Mouse (Mus musculus): ENCODE results near the gene Ift20. TPM values are rescaled to one million over a fixed set of nuclear protein-coding genes. Genes with fewer than 3 reads are reported as not detected.

Ift20 gene
- polyA plus RNA-seq, 1 experiment from 2014 or later, result 124 TPM

DNA sequence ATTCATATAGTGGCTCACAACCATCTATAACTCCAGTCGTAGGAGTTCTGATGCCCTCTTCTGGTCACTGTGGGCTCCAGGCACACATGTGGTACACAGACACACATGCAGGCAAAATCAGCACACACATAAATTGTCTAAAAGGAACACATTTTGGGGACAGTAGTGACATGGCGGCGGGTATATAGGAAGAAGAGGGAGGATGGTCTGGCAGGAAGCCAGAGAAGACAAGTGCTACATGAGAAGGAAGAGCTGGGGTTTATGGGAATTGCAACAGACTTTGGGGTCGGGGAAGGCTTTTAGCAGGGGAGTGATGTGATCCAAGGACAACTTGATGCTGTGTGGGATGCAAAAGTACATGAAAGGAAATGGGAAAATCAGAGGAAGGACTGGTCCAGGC is 1.6 kb upstream of the Ift20 start:
- no peak overlapping the region for H3K27ac ChIP-seq (ENCODE audit: low read depth, low read length)
- peaks cover 18% of the 10 kb centered on the region for H3K4me1 ChIP-seq (ENCODE audit: control insufficient read depth, insufficient read depth, low read length)
- H3K36me3 ChIP-seq (ENCODE audit: control insufficient read depth, insufficient read depth, low read length), result peaks cover 4% of the 10 kb centered on the region; the same call in 1 of the 2 replicates
- 94% methylated on average over 4 of the region's 4 CpGs for WGBS
- no peaks in the 10 kb centered on the region for H3K27me3 ChIP-seq (ENCODE audit: control insufficient read depth, insufficient read depth, low read length)
- peak overlapping the region; percentile 83 for H3K4me2 ChIP-seq (ENCODE audit: low read depth, low read length)
- ATAC-seq (ENCODE audit: low read depth), result no peak
- no peaks in the 10 kb centered on the region for H3K9me3 ChIP-seq (ENCODE audit: control insufficient read depth, low read length)
- H3K9ac ChIP-seq (replicated peaks; ENCODE audit: low read depth, low read length), result peak overlapping the region; percentile 63; the same call in 1 of the 2 replicates
- H3K4me3 ChIP-seq (ENCODE audit: low read depth, low read length), result peak overlapping the region; percentile 66

DNA sequence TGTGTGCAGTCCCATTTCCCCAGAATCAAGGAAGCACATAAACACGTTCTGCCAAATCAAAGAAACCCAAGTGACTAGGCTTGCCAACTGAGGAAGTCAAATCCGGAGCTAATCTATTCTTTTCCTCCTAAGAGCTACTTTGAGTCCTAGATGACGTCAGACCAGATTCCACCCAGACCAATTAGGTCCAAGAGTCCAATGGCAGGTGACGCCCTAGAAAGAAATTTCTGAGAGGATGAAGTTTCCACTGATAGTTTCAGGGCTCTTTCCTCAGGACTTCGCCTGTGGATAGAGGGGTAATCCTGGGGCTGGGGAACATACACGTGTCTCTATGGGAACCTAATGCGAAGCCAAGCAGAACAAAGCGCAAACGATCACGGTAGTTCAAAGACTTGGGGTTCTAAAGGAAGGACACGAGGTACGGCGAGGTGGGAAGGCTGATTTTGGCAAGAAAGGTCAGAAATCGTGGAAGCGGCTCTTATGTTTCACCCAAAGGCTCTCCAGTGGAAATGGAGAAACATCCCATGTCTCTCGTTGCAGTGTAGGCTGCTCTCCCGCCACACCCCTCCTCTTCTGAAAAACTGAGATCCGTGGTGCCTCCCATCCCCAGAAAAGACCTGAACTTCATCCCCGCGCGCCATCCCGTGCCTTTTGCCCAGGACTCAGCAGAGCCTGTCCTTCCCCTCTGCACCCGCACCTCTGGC is 633 bp upstream of the Ift20 start:
- Histone ChIP-seq H3K4me1 (ENCODE audit: control insufficient read depth, insufficient read depth, low read length) (peaks cover 18% of the 10 kb centered on the region), H3K9me3 (ENCODE audit: control insufficient read depth, low read length) (no peaks in the 10 kb centered on the region), H3K4me2 (ENCODE audit: low read depth, low read length) (peak overlapping the region; percentile 83), H3K27ac (ENCODE audit: low read depth, low read length) (peak overlapping the region; percentile 87), H3K27me3 (ENCODE audit: control insufficient read depth, insufficient read depth, low read length) (no peaks in the 10 kb centered on the region), H3K9ac (replicated peaks; ENCODE audit: low read depth, low read length) (peak overlapping the region; percentile 63), H3K4me3 (ENCODE audit: low read depth, low read length) (peak overlapping the region; percentile 66), H3K36me3 (ENCODE audit: control insufficient read depth, insufficient read depth, low read length) (peaks cover 7% of the 10 kb centered on the region; the same call in 1 of the 2 replicates)
- WGBS, result under 1% methylated on average over 23 of the region's 23 CpGs
- ATAC-seq (ENCODE audit: low read depth), result peak; percentile 11

DNA sequence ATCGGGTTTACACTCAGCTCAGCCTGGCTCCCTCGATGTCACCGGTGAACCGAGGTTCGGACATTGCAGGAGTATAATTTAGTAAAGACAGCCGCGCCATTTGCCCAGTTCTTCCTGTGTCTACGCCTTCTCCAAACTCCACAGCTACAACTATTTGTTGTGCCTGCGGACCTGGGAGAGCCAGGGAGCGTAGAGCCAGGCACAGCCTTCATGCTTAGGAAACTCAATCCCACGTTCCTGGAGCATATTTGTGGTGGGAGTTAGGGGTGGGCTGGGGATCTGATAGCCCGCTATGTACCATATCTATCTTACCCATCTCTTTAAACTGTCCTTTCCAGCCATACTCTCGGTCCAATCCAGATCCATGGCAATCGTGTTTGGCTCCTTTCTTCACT is 526 bp downstream of the Ift20 start:
- no peaks in the 10 kb centered on the region for H3K9me3 ChIP-seq (ENCODE audit: control insufficient read depth, low read length)
- WGBS, result 3% methylated on average over 14 of the region's 14 CpGs
- no peaks in the 10 kb centered on the region for H3K27me3 ChIP-seq (ENCODE audit: control insufficient read depth, insufficient read depth, low read length)
- peaks cover 18% of the 10 kb centered on the region for H3K4me1 ChIP-seq (ENCODE audit: control insufficient read depth, insufficient read depth, low read length)
- H3K4me3 ChIP-seq (ENCODE audit: low read depth, low read length), result peak overlapping the region; percentile 66
- H3K4me2 ChIP-seq (ENCODE audit: low read depth, low read length), result peak overlapping the region; percentile 75
- H3K9ac ChIP-seq (replicated peaks; ENCODE audit: low read depth, low read length), result peak overlapping the region; percentile 72
- H3K27ac ChIP-seq (ENCODE audit: low read depth, low read length), result peak overlapping the region; percentile 80
- peaks cover 13% of the 10 kb centered on the region; the same call in 1 of the 2 replicates for H3K36me3 ChIP-seq (ENCODE audit: control insufficient read depth, insufficient read depth, low read length)
- ATAC-seq (ENCODE audit: low read depth), result peak; percentile 16; the same call in 1 of the 2 replicates

DNA sequence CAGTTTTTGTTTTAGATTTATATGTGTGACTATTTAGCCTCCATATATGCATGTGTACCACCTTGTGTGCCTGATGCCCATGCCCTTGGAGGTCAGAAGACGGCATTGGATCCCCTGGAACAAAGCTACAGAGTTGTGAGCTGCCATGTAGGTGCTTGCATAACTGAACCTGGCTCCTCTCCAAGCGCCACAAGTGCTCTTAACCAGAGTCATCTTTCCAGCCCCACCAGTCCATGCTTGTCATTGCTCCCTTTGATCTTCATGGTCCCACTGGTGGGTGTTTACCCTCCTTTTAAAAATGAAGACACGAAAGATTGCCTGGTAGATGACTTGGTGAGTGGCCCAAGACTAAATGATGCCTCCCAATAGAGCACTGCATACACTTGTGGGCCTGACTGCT is 4.2 kb downstream of the Ift20 start:
- H3K4me3 ChIP-seq (ENCODE audit: low read depth, low read length), result no peak overlapping the region
- H3K27ac ChIP-seq (ENCODE audit: low read depth, low read length), result no peak overlapping the region
- peaks cover 18% of the 10 kb centered on the region; the same call in 1 of the 2 replicates for H3K36me3 ChIP-seq (ENCODE audit: control insufficient read depth, insufficient read depth, low read length)
- no peak overlapping the region for H3K9ac ChIP-seq (replicated peaks; ENCODE audit: low read depth, low read length)
- no peaks in the 10 kb centered on the region for H3K9me3 ChIP-seq (ENCODE audit: control insufficient read depth, low read length)
- peaks cover 10% of the 10 kb centered on the region; the same call in 1 of the 2 replicates for H3K4me1 ChIP-seq (ENCODE audit: control insufficient read depth, insufficient read depth, low read length)
- 87% methylated on average over 3 of the region's 3 CpGs for WGBS
- no peaks in the 10 kb centered on the region for H3K27me3 ChIP-seq (ENCODE audit: control insufficient read depth, insufficient read depth, low read length)
- no peak overlapping the region for H3K4me2 ChIP-seq (ENCODE audit: low read depth, low read length)
- ATAC-seq (ENCODE audit: low read depth), result no peak

DNA sequence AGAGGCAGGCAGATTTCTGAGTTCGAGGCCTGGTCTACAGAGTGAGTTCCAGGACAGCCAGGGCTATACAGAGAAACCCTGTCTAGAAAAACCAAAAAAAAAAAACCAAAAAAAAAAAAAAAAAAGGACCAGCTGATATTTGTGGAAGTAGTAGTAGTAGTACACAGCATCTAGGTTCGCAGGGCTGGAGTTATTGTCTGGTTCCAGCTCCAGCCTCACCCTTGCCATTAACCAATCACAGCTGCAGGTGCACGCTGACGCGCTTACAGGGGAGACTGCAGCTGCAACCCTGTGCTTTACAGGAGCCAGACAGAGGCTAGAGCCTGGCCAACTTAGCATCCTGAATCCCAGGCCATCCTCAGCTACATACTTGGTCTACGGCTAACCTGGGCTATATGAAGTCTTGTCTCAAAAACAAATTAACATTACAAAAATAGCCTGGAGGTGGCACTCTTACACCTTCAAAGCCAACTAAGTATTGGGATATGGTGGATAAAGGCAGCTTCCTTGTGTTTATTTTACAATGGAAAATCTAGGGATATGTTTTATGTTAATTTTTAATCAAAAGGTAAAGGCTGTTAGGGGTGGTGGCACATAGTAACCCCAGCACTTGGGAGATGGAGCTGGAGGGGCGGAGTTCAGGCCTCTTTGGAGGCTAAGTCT is 8.4 kb downstream of the Ift20 start:
- H3K4me1 ChIP-seq (ENCODE audit: control insufficient read depth, insufficient read depth, low read length), result peaks cover 7% of the 10 kb centered on the region
- no peak for ATAC-seq (ENCODE audit: low read depth)
- no peak overlapping the region for H3K9ac ChIP-seq (replicated peaks; ENCODE audit: low read depth, low read length)
- peaks cover 13% of the 10 kb centered on the region; the same call in 1 of the 2 replicates for H3K36me3 ChIP-seq (ENCODE audit: control insufficient read depth, insufficient read depth, low read length)
- no peak overlapping the region for H3K4me3 ChIP-seq (ENCODE audit: low read depth, low read length)
- no peaks in the 10 kb centered on the region for H3K27me3 ChIP-seq (ENCODE audit: control insufficient read depth, insufficient read depth, low read length)
- 98% methylated on average over 7 of the region's 7 CpGs for WGBS
- no peak overlapping the region for H3K27ac ChIP-seq (ENCODE audit: low read depth, low read length)
- H3K9me3 ChIP-seq (ENCODE audit: control insufficient read depth, low read length), result no peaks in the 10 kb centered on the region
- H3K4me2 ChIP-seq (ENCODE audit: low read depth, low read length), result no peak overlapping the region

DNA sequence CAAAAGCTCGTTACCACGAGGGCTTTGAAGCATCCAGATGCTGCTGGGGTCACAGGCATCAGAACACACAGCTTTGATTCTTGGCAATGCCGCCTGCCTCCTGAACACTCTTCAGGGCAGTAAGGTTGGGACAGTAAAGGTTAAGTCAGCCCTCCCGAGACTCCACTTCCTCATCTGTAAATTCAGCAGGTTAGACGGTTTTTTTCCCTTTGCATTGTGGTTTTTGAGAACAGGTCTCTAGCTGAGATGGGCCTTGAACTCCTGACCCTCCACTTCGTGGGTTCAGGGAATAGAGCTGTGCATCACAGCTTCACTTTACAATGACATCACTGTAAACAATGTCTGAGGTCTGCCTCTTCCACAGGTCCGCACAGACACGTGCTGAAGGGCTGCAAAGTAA is 9.0 kb downstream of the Ift20 start:
- Histone ChIP-seq H3K4me3 (ENCODE audit: low read depth, low read length) (no peak overlapping the region), H3K9ac (replicated peaks; ENCODE audit: low read depth, low read length) (no peak overlapping the region), H3K9me3 (ENCODE audit: control insufficient read depth, low read length) (no peaks in the 10 kb centered on the region), H3K27me3 (ENCODE audit: control insufficient read depth, insufficient read depth, low read length) (no peaks in the 10 kb centered on the region), H3K4me2 (ENCODE audit: low read depth, low read length) (no peak overlapping the region), H3K36me3 (ENCODE audit: control insufficient read depth, insufficient read depth, low read length) (peaks cover 13% of the 10 kb centered on the region; the same call in 1 of the 2 replicates), H3K4me1 (ENCODE audit: control insufficient read depth, insufficient read depth, low read length) (peaks cover 12% of the 10 kb centered on the region), H3K27ac (ENCODE audit: low read depth, low read length) (no peak overlapping the region)
- WGBS, result 83% methylated on average over 8 of the region's 8 CpGs
- ATAC-seq (ENCODE audit: low read depth), result no peak

DNA sequence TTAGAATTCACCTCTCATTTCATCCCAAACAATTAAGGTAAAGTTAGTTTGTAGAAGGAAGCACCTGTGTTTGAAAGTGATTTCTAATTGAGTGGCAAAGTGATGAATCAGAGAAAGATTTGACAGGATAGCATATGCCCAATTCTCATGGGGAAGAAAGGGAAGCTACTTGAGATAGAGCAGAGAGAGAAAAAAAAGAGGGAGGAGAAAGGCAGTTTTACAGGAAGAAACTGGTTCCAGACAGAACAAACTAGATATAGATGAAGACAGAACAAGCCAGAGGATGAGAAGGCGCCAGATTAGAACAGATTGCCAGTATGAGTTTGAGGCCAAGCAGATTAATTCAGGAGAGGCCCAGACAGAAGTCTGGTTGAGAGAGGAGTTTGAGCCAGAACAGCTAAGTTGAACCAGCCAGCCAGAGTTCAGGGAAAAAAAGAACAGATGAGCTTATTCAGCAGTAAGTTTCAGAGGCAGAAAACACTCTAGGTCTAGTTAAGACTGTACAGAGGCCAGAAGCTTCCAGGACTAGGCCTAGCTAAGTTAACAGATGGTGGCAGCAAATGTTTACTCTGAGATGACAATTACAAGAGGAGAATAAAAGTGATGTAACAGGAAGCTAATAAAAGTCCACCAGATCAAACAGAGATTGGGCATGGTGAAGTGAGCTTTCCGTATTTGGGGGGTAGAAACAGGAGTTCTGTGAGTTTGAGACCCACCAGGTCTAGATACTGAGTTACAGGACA is 11.7 kb downstream of the Ift20 start:
- Histone ChIP-seq H3K27me3 (ENCODE audit: control insufficient read depth, insufficient read depth, low read length) (no peaks in the 10 kb centered on the region), H3K27ac (ENCODE audit: low read depth, low read length) (no peak overlapping the region), H3K4me3 (ENCODE audit: low read depth, low read length) (no peak overlapping the region), H3K9ac (replicated peaks; ENCODE audit: low read depth, low read length) (no peak overlapping the region), H3K4me1 (ENCODE audit: control insufficient read depth, insufficient read depth, low read length) (peaks cover 12% of the 10 kb centered on the region), H3K36me3 (ENCODE audit: control insufficient read depth, insufficient read depth, low read length) (0 out of 2 replicates have a peak, but pooled peaks cover 2% of the 10 kb centered on the region), H3K9me3 (ENCODE audit: control insufficient read depth, low read length) (no peaks in the 10 kb centered on the region), H3K4me2 (ENCODE audit: low read depth, low read length) (no peak overlapping the region)
- WGBS, result 85% methylated on average over 2 of the region's 2 CpGs
- ATAC-seq (ENCODE audit: low read depth), result no peak

DNA sequence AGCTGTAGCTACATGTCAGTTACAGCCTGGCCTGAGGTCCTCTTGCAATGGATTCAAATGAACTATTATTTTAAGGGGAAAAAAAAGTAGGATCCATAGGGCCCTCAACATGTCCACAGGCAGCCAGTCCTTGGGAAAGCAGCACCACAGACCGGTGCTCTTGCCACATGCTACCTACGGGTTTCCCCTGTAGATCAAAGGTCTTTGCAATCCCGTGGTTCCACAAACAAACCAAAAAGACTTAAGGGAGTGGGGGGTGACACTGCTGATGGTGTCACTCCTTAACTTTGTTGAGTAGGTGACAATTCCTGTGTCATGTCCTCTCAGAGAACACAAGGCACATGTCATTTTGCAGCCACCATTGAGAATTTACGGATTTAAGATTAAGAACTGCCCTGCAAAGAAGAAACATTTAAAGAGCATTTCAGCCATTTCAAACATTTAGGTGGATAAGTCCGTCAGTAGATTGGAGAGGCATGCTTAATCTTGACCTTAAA is 13.4 kb downstream of the Ift20 start:
- peak overlapping the region; percentile 85 for H3K4me2 ChIP-seq (ENCODE audit: low read depth, low read length)
- 17% methylated on average over 5 of the region's 5 CpGs for WGBS
- no peaks in the 10 kb centered on the region for H3K9me3 ChIP-seq (ENCODE audit: control insufficient read depth, low read length)
- no peaks in the 10 kb centered on the region for H3K36me3 ChIP-seq (ENCODE audit: control insufficient read depth, insufficient read depth, low read length)
- H3K27ac ChIP-seq (ENCODE audit: low read depth, low read length), result no peak overlapping the region
- peak overlapping the region; percentile 56 for H3K4me3 ChIP-seq (ENCODE audit: low read depth, low read length)
- H3K4me1 ChIP-seq (ENCODE audit: control insufficient read depth, insufficient read depth, low read length), result peaks cover 12% of the 10 kb centered on the region
- H3K27me3 ChIP-seq (ENCODE audit: control insufficient read depth, insufficient read depth, low read length), result no peaks in the 10 kb centered on the region
- ATAC-seq (ENCODE audit: low read depth), result no peak
- peak overlapping the region; percentile 68; the same call in 1 of the 2 replicates for H3K9ac ChIP-seq (replicated peaks; ENCODE audit: low read depth, low read length)

All from neural tube, embryonic 14.5 days (tissue).